In the genomic region with DNA sequence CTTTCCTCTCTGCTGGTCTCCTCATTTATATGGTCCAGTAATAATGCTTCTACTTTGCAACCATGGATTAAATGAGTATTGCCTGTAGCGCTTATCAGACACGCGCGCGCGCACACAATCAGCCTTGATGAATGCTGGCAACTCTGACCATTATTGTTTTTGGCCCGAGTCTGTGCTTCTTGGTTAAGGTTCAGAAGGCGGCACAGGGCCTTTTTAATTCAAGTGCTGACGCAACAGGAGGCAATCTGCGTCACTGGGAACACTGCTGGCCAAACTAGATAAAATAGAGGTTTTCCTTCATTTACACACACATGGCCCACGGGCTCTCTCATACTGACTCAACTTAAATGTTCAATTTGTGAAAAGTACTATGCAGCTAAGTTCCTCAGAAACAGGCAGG, we compare ENCODE assay signal across 13 mouse cellular contexts.
DNase-seq lines count a peak whose midpoint lies in the region; ATAC-seq lines count a peak whose summit lies in the region.
"Had no signal": no experiment of that assay in that cellular context is flagged by ENCODE, and none has a peak within 500 bp of the region (broad histone marks: within the 10 kb centered on the region; RNA-seq: fewer than 3 reads in every experiment).

No protein-coding gene starts in this region.

- no peaks in the 10 kb centered on the region for H3K27me3 ChIP-seq in megakaryocyte, embryonic 14.5 days (replicated peaks)
- H3K27me3 ChIP-seq in heart, embryonic 14.5 days (ENCODE audit: control insufficient read depth, insufficient read depth, low read length), result no peaks in the 10 kb centered on the region
- no peaks in the 10 kb centered on the region for H3K27me3 ChIP-seq in neural tube, embryonic 15.5 days (replicated peaks)

- H3K4me3 ChIP-seq in megakaryocyte, embryonic 14.5 days (replicated peaks), result peak overlapping the region; percentile 42
- H3K4me3 ChIP-seq in heart, embryonic 14.5 days (ENCODE audit: control insufficient read depth in 1 of 2, insufficient read depth in 1 of 2, low read depth in 1 of 2, low read length in 2 of 2), result no peak overlapping the region
- no peak overlapping the region for H3K4me3 ChIP-seq in neural tube, embryonic 15.5 days (replicated peaks)
- H3K4me3 ChIP-seq: limb, embryonic 10.5 days had no signal

- H3K9ac ChIP-seq in heart, embryonic 14.5 days (ENCODE audit: low read length), result no peak overlapping the region
- H3K9ac ChIP-seq in neural tube, embryonic 15.5 days (replicated peaks), result no peak overlapping the region

- peak; percentile 61 for DNase-seq in adrenal gland, postnatal 10 days
- DNase-seq in kidney, postnatal 4 days, result peak; percentile 20 to 44
- DNase-seq in embryo, embryonic 10.5 days (ENCODE audit: low spot score), result no peak
- DNase-seq: cerebellum, adult 8-10 months; thymus, adult 18-20 months had no signal

- H3K4me1 ChIP-seq in megakaryocyte, embryonic 14.5 days, result peaks cover 70% of the 10 kb centered on the region
- peaks cover 0 to 4% of the 10 kb centered on the region in 2 experiments; a peak in 2 of 4 replicates for H3K4me1 ChIP-seq in heart, embryonic 14.5 days (ENCODE audit: control insufficient read depth in 2 of 2, insufficient read depth in 2 of 2, low read length in 2 of 2)
- no peaks in the 10 kb centered on the region for H3K4me1 ChIP-seq in neural tube, embryonic 15.5 days
- H3K4me1 ChIP-seq: limb, embryonic 10.5 days had no signal

- peaks cover 96% of the 10 kb centered on the region for H3K36me3 ChIP-seq in megakaryocyte, embryonic 14.5 days (replicated peaks; ENCODE audit: low read length)
- H3K36me3 ChIP-seq in heart, embryonic 14.5 days (ENCODE audit: control insufficient read depth, insufficient read depth, low read length), result no peaks in the 10 kb centered on the region
- peaks cover 19% of the 10 kb centered on the region for H3K36me3 ChIP-seq in neural tube, embryonic 15.5 days
- H3K36me3 ChIP-seq: G1E; limb, embryonic 10.5 days had no signal

- H3K4me2 ChIP-seq in heart, embryonic 14.5 days (ENCODE audit: low read length), result no peak overlapping the region
- H3K4me2 ChIP-seq in neural tube, embryonic 15.5 days, result no peak overlapping the region

- ATAC-seq in megakaryocyte, adult 5-6 weeks (ENCODE audit: poor library complexity, severe bottlenecking), result no peak
- peak; percentile 73 for ATAC-seq in heart, embryonic 14.5 days (ENCODE audit: insufficient number of reproducible peaks, insufficient read depth, low FRiP score, low read depth)
- no peak for ATAC-seq in monocyte, adult 5-6 weeks (replicated peaks; ENCODE audit: insufficient number of reproducible peaks, low FRiP score, low TSS enrichment, poor library complexity, severe bottlenecking)
- no peak for ATAC-seq in neural tube, embryonic 15.5 days (ENCODE audit: low FRiP score)
- ATAC-seq: lung, postnatal 0 days had no signal

- peak overlapping the region in 1 of 2 experiments; percentile 27; a peak in 1 of 4 replicates for H3K27ac ChIP-seq in heart, embryonic 14.5 days (replicated peaks in 1 of 2; ENCODE audit: control insufficient read depth in 1 of 2, insufficient read depth in 1 of 2, low read depth in 2 of 2, low read length in 2 of 2)
- no peak overlapping the region for H3K27ac ChIP-seq in neural tube, embryonic 15.5 days (replicated peaks)
- H3K27ac ChIP-seq: limb, embryonic 10.5 days had no signal

- H3K9me3 ChIP-seq in megakaryocyte, embryonic 14.5 days, result no peaks in the 10 kb centered on the region
- H3K9me3 ChIP-seq in heart, embryonic 14.5 days (ENCODE audit: control insufficient read depth, low read length), result no peaks in the 10 kb centered on the region
- H3K9me3 ChIP-seq in neural tube, embryonic 15.5 days (replicated peaks), result no peaks in the 10 kb centered on the region
- H3K9me3 ChIP-seq: limb, embryonic 10.5 days had no signal

- WGBS in heart, embryonic 14.5 days, result 70% methylated on average over 11 of the region's 11 CpGs
- 72% methylated on average over 11 of the region's 11 CpGs for WGBS in neural tube, embryonic 15.5 days
